Mouse (Mus musculus): ENCODE measurements around the gene Tcf7l1. TPM values are rescaled to one million over a fixed set of nuclear protein-coding genes. Genes with fewer than 3 reads are reported as not detected.

Tcf7l1 gene
- total RNA-seq, 2 experiments from 2014 or later: 8.2 to 9.2 TPM

DNA sequence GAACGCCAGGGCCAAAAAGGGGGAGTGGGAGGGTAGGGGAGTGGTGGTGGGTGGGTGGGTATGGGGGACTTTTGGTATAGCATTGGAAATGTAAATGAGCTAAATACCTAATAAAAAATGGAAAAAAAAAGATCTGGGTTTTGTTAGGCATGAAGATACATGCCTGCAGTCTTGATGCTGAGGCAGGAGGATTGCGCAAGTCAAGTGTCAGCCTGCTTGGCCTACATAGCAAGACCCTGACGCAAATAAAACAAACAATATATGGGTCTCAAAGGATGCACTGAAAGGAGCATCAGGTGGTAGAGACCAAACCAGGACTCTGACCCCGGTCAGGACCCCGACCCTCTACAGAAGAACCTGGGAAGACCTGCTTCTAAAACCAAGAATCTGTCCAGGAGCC is 90.5 kb downstream of the Tcf7l1 start:
- DNase-seq: no peak

DNA sequence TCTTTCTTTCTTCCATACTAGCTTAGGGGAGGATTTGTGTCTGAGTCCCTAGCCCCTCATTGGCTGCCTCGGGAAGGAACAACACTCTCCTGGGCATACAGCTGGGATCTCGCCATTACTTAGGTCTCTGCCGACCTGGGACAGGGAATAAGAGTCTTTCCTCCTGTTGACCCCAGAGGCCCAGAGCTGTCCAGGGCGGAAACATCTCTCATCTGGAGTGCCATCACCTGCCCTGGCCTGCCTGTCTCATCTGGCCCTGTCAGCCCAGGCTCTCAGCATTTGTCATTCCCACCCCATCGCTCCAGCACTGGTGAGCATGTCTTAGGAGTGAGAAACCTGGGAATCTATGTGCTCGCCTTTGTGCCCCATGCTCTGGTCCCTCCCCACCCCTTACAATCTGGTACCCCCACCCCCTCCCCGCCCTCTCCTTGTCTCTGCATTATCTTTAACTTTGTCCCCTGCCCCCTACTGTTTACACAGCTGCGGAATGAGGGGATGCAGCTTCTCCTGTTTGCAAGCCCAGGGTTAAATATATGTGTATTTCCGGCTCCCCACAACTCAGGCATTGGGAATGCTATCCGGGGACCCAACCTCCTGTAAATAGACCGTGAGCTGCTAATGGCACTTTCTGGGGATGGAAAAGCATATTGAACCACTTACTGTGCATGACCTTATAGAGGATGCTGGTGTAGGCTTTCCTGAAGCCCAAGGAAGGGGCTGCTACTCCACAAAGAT is 92.3 kb downstream of the Tcf7l1 start:
- no peak for DNase-seq

- no peak for DNase-seq
Observed at GRCm38 (mm10) chr6:72694791-72695204, 94.3 kb downstream of the Tcf7l1 start.

- DNase-seq: peak; percentile 40 to 61
Observed at GRCm38 (mm10) chr6:72694047-72694790, 94.8 kb downstream of the Tcf7l1 start.

DNA sequence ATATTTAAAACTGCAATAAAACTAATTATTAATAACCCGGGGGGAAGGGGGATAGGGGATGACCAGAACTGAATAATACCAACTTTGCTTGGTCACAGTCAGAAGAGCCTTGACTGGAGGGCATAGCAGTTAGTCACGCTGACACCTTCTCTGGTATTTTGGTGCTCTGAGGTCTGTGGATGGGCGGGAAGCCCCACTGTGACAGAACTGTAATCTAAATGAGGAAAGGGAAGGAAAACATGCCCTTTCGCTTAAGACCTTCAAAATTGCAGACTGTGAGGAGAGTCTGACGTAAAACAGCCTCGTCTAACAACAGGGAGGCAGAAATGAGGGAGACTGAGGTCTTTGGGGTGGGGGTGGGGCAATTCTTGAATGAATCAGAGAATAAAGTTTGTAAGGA is 96.6 kb downstream of the Tcf7l1 start:
- no peak for DNase-seq

GRCm38 (mm10) chr6:72691549-72691948 is 97.5 kb downstream of the Tcf7l1 start:
- DNase-seq: no peak

- no peak for DNase-seq
Observed at GRCm38 (mm10) chr6:72690595-72690994, 98.5 kb downstream of the Tcf7l1 start.

DNA sequence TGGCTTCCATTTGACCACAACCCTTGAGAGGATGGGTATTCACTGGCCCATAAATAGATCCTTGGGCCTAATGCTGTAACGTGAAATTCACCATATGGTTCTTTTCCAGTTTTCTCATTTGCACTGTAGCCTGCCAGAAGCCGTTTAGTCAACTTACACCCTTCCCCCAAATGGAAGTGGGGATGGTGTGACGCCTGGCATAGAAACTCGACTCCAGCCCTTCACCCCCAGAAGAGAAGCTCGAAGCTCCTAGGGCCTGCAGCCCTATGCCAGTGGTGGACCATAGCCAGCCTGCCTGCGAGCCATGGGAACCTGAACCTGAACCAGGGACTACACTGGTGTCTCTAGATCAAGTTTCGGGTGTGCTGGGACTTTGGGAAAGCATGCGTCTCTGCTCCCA is 99.1 kb downstream of the Tcf7l1 start:
- DNase-seq: no peak

DNA sequence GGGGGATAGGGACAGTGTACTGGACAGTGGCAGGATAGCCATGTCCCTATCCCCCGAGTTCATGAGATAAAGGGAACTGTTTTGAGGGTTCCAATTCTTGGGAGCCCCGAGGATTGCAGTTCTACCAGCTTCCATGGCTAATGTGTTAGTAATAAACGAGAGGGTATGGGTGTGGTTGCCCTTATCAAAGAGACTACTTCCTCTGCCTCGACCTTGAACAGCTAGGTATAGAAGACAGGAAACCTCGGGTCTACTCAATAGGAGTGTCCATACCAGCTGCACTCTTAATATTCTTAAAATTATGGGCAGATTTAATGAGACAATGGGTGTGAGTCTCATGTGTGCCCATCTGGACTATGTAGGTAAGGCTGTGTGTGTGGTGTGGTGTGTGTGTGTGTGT is 100.0 kb downstream of the Tcf7l1 start:
- DNase-seq: no peak

DNA sequence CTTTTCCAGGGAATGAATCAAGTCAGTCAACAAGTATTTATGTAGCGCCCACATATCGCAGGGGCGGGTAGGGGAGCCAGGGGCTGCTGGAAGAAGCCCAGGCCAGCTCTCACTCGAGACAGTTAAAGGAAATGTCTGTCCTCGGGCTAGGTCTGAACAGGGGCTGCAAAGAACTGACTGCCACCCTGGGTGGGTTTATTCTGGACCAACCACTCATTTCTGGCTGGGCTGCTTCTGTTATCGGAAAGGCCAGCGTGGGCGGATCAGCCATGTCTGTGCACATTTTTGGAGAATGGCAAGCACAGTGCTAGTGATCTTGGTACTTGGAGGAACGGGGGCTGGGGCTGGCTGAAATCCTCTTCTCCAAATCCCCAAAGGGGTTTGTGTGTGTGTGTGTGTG is 103.9 kb downstream of the Tcf7l1 start:
- peak; percentile 65 to 69 for DNase-seq

- DNase-seq: peak in 1 of 2 experiments; percentile 49
Observed at GRCm38 (mm10) chr6:72684260-72684805, 104.7 kb downstream of the Tcf7l1 start.

DNA sequence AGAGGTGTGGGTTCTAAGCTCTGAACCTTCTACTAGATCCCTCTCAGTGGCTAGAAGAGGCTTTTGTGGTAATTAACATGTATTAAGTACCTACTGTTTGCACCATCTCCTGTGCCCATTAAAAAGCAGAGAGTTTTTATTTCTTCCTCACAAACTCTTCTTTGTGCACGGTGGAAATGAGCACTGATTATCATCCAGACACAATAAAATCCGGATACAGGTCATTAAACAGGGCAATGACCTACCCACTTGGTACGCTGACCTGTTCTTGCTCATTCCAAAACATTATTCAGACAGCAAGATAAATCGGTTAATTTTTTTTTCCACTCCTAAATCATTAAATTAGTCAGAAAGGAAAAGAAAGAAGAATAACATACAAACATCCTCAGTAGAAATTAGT is 106.8 kb downstream of the Tcf7l1 start:
- DNase-seq: no peak

DNA sequence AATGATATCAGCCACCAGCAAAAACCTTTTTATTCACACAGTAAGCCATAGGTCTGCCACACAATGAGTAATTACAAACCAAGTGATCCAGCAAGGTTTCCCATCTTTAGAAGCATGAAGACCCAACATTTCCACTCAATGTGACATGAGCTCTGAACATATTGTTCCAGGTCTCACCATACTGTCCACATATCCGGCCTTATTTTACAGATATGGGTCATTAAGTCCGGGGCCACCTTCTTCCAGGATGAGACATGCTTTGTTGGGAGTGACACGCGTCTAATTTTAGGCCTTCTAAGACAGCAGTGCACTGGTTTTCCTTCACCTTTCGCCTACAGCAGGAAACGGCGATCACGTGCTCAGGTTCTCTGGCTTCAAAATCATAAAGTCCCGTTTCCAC is 108.1 kb downstream of the Tcf7l1 start:
- DNase-seq: no peak

- DNase-seq: no peak
Observed at GRCm38 (mm10) chr6:72678631-72679030, 110.4 kb downstream of the Tcf7l1 start.

DNA sequence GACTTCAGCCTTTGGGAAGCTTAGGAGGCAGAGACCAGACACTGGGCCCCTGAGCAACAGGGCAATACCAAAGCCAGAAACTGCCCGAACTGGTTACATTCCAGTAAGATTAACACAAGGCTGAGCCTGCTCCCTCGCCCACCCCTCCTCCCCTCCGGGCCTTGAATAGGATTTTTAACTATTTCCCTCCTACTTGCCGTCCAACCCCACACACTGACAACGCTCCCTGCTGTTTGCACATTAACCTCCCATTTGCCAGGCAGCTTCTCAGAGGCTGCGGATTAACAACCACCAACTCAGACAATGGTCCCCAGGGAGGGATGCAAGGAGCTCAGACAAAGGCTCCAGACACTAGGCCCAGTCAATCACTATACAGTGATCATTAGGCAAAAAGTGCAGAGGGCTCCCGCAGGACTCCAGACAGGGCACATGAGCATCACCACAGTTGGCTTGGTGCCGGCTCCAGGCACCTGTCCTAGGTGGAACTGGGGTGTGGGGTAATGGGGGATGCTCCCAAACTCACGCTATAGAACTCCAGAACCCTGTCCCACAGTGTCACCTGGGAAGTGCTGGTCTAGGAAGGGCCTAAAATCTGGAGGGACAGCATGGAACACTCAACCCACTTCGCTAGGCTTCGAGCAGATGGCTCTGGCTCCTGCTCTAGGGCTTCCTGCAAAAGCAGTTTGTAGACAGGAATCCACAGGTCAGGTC is 111.4 kb downstream of the Tcf7l1 start:
- no peak for DNase-seq

DNA sequence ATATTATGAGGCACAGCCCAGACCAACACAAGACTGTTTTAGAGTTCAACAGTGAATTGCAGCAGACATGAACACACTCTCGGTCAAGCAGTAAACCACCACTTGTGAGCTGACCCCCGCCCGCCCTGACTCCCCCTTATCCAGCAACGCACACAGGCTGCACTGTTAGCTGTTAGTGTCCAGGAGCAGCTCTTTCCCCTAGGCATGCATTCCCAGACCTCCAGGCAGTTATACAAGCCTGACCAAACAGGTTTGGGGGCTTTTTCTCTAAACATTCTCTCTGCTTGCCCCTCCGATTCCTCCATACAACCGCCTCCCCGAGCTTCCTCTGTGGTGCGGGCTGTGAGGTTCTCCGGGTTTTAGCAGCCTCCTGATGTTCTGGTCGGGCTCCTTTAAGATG is 112.0 kb downstream of the Tcf7l1 start:
- DNase-seq: no peak

- no peak for DNase-seq
Observed at GRCm38 (mm10) chr6:72676376-72676775, 112.7 kb downstream of the Tcf7l1 start.

- DNase-seq: no peak
Observed at GRCm38 (mm10) chr6:72673751-72674150, 115.3 kb downstream of the Tcf7l1 start.

GRCm38 (mm10) chr6:72671129-72671528 is 117.9 kb downstream of the Tcf7l1 start:
- peak; percentile 67 to 78 for DNase-seq

DNA sequence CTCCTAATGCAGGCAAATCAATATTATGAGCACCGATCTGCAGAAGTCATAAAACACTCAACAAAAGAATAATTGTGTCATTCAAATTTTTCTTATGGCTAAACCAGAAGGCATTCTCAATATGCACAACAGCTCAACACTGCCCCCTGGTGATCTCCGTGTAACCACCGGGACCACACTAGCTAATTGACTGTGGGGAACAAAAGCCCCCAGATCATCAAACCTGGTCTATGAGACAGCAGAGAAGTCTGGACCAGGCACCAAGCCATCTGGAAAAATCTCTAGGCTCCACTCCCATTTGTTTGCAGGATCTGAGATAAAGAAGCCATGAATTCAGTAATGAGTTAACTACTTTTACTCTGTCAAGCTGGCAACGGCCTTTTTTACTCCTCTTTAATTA is 122.0 kb downstream of the Tcf7l1 start:
- DNase-seq: peak; percentile 71 to 91

GRCm38 (mm10) chr6:72664290-72664689 is 124.8 kb downstream of the Tcf7l1 start:
- no peak for DNase-seq

DNA sequence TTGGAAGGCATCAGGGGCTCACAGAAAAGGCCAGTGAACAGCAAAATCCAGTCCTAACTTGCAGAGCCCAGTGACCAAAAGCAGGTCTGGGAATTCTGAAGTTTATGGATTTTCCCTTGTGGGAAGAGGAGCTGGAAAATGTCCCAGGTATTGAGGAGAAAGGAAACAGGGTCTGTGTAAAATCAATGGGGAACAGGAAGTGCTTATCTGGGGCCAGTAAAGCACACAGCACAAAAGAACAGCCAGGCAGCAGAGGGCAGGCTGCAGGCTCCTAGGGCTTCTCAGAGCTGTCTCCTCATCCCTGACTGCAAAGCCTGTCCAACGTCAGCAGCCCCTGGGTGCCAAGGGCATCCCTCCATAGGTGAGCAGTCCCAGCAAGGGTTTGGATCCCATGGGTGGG is 126.1 kb downstream of the Tcf7l1 start:
- peak; percentile 58 to 70 for DNase-seq

DNA sequence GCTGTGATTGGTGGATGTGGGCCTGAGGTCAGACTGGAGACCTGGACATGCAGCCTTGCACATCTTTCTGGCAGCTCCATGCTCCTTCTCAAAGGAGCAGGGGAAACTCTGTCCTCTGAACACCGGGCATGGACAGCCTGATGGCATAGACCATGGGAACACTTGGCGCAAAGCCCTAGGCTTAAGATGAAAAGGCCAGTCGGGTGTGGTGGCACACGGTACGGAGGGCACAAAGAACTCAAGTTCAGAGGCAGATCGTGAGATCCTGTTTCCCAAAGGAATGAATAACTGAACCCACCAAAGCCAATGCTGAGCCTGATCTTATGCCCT is 128.7 kb downstream of the Tcf7l1 start:
- no peak for DNase-seq

All from heart, adult 18-20 months (tissue).